Mouse (Mus musculus): ENCODE measurements around the gene Mfsd13b. TPM values are rescaled to one million over a fixed set of nuclear protein-coding genes. Genes with fewer than 3 reads are reported as not detected.

The Mfsd13b gene
- total and polyA plus RNA-seq, 3 experiments: not detected

DNA sequence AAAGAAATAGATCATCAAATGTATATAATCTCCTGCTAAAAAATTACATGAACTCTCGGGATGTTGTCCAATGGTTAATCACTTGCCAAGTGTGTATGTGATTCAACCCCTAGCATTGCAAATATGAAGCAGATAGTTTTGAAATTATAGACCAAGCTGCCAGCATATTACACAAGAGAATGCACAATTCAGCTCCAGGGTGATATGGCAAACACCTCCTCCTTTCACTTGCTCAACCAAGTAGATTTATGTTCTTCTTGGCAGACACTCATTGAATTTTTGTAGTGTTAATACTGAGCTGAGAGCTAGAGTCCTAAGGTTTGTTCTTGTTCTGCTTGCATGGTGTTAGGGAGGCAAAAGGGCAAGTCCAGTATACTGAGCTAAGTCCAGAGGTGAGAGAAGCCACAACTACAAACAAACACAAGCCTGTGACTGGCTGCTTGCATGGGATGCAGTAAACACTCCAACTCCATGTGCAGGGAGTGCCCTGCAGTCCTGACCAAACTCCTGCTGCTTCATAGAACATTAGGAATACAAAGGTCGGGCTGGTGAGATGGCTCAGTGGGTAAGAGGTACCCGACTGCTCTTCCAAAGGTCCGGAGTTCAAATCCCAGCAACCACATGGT, 21.6 kb downstream of the Mfsd13b start:
- TF ChIP-seq JUN (IDR thresholded peaks at IDR 0.05; ENCODE audit: insufficient read depth, low read depth, low read length) (no peak), ELF1 (IDR thresholded peaks at IDR 0.05; ENCODE audit: low read depth, low read length) (no peak), RAD21 (IDR thresholded peaks at IDR 0.05; ENCODE audit: low read depth, low read length) (no peak), MAZ (IDR thresholded peaks at IDR 0.05; ENCODE audit: low read depth, low read length) (no peak), USF1 (IDR thresholded peaks at IDR 0.05; ENCODE audit: low read depth, low read length) (no peak), ZMIZ1 (IDR thresholded peaks at IDR 0.05; ENCODE audit: low read depth, low read length) (no peak)
- H3K36me3 ChIP-seq (replicated peaks in 1 of 2; ENCODE audit: control insufficient read depth in 1 of 2, insufficient read depth in 1 of 2, low read length in 1 of 2): no peaks in the 10 kb centered on the region
- H3K4me1 ChIP-seq (ENCODE audit: control insufficient read depth in 1 of 2, insufficient read depth in 2 of 2): no peaks in the 10 kb centered on the region
- H3K9me3 ChIP-seq (replicated peaks; ENCODE audit: low read length): no peaks in the 10 kb centered on the region
- no peak overlapping the region for H3K4me3 ChIP-seq (replicated peaks in 1 of 3; ENCODE audit: low read depth in 2 of 3, low read length in 2 of 3, poor library complexity in 1 of 3)
- H3K27me3 ChIP-seq (replicated peaks): peaks cover 2% of the 10 kb centered on the region
- no peak overlapping the region for H3K9ac ChIP-seq (ENCODE audit: insufficient read depth, low read depth)
- DNase-seq (ENCODE audit: extremely low read depth): no peak
- H3K4me2 ChIP-seq (ENCODE audit: insufficient read depth, low read depth, poor library complexity, severe bottlenecking): no peak overlapping the region
- H3K79me2 ChIP-seq (replicated peaks; ENCODE audit: control insufficient read depth, extremely low read depth, insufficient read depth, poor library complexity, severe bottlenecking): no peaks in the 10 kb centered on the region
- dilution Hi-C loops (cut with MboI; ENCODE audit: extremely low pct_ligation_motif_present, extremely low pct_unique_long_range_greater_than_20kb, low sequenced_read_pairs) (no loop called here), in situ Hi-C loops (cut with MboI; ENCODE audit: low pct_ligation_motif_present, low pct_unique_long_range_greater_than_20kb, low sequenced_read_pairs) (no loop called here)
- H3K27ac ChIP-seq (ENCODE audit: insufficient read depth, low read depth): no peak overlapping the region

DNA sequence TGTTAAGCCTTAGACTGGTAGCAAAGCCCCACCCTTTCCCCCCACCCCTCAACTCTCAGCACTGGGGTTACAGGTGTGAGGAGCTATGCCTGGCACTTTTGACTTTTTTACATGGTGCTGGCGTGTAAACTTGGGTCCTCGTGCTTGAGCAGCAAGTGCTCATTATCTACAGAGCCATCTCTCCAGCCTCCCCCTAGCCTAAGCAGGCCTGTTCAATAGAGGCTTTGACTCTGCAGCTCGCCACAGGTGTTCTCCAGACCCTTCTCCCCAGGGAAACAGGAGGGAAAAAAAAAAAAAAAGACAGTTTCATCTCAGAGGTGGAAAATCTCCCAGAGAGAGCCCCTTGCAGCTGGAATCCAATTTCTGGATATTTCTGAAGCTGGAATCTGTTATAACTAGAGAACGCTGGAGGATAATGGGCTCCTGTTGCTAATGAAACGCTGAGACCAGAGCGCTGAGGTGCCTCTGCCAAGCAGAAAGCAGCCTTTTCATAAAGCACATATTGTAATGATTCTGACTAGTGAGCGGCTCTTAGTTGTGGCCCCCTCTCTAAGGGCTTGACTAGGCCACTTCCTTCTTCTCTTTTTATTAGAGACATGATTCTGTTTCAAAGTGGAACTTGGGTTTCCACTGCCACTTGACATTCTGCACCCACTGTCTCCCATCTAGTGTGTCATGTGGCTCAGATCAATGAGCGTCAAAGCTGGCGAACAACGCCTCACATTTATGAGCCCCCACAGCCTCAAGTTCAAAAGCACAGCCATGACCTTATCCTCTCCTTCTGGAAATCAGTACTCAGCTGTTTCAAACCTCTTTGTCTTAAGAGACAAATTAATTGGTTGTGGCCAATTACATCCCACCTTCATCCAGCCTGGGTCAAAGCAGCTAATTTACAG, 29.7 kb downstream of the Mfsd13b start:
- Histone ChIP-seq H3K79me2 (replicated peaks; ENCODE audit: control insufficient read depth, extremely low read depth, insufficient read depth, poor library complexity, severe bottlenecking) (no peaks in the 10 kb centered on the region), H3K4me3 (replicated peaks in 1 of 3; ENCODE audit: low read depth in 2 of 3, low read length in 2 of 3, poor library complexity in 1 of 3) (no peak overlapping the region), H3K27ac (ENCODE audit: insufficient read depth, low read depth) (no peak overlapping the region), H3K4me1 (ENCODE audit: control insufficient read depth in 1 of 2, insufficient read depth in 2 of 2) (peaks cover 2 to 14% of the 10 kb centered on the region in 2 experiments; a peak in 3 of 4 replicates), H3K4me2 (ENCODE audit: insufficient read depth, low read depth, poor library complexity, severe bottlenecking) (no peak overlapping the region), H3K9ac (ENCODE audit: insufficient read depth, low read depth) (no peak overlapping the region), H3K36me3 (replicated peaks in 1 of 2; ENCODE audit: control insufficient read depth in 1 of 2, insufficient read depth in 1 of 2, low read length in 1 of 2) (no peaks in the 10 kb centered on the region), H3K9me3 (replicated peaks; ENCODE audit: low read length) (no peaks in the 10 kb centered on the region), H3K27me3 (replicated peaks) (no peaks in the 10 kb centered on the region)
- no peak for DNase-seq (ENCODE audit: extremely low read depth)
- in situ Hi-C loops (cut with MboI; ENCODE audit: low pct_ligation_motif_present, low pct_unique_long_range_greater_than_20kb, low sequenced_read_pairs): no loop called here
- TF ChIP-seq UBTF (IDR thresholded peaks at IDR 0.05; ENCODE audit: low read depth, low read length) (no peak), CTCF (conservative IDR thresholded peaks at IDR 0.05 in 1 of 2, IDR thresholded peaks at IDR 0.05 in 1 of 2; ENCODE audit: low read depth in 2 of 2, low read length in 2 of 2) (no peak), RAD21 (IDR thresholded peaks at IDR 0.05; ENCODE audit: low read depth, low read length) (no peak), BHLHE40 (IDR thresholded peaks at IDR 0.05; ENCODE audit: low read depth, low read length) (no peak), E2F4 (IDR thresholded peaks at IDR 0.05; ENCODE audit: insufficient replicate concordance, low read depth, low read length) (no peak), ZKSCAN1 (IDR thresholded peaks at IDR 0.05; ENCODE audit: borderline replicate concordance, low read depth, low read length) (no peak), ELF1 (IDR thresholded peaks at IDR 0.05; ENCODE audit: low read depth, low read length) (no peak), ZMIZ1 (IDR thresholded peaks at IDR 0.05; ENCODE audit: low read depth, low read length) (no peak), CHD1 (IDR thresholded peaks at IDR 0.05; ENCODE audit: low read depth, low read length) (no peak), ZNF384 (IDR thresholded peaks at IDR 0.05; ENCODE audit: low read depth, low read length) (no peak), CHD2 (IDR thresholded peaks at IDR 0.05; ENCODE audit: low read length) (no peak), EP300 (IDR thresholded peaks at IDR 0.05; ENCODE audit: low read length) (no peak), ETS1 (conservative IDR thresholded peaks at IDR 0.05; ENCODE audit: low read depth, low read length) (no peak), MAFK (IDR thresholded peaks at IDR 0.05; ENCODE audit: insufficient replicate concordance, low read length) (no peak), SIN3A (IDR thresholded peaks at IDR 0.05; ENCODE audit: low read length) (no peak), MAX (IDR thresholded peaks at IDR 0.05; ENCODE audit: low read length) (no peak), NELFE (IDR thresholded peaks at IDR 0.05; ENCODE audit: low read depth, low read length) (no peak), MEF2A (IDR thresholded peaks at IDR 0.05; ENCODE audit: borderline replicate concordance, low read depth, low read length) (no peak), SMC3 (IDR thresholded peaks at IDR 0.05; ENCODE audit: low read depth, low read length) (no peak)
- dilution Hi-C loops (cut with MboI; ENCODE audit: extremely low pct_ligation_motif_present, extremely low pct_unique_long_range_greater_than_20kb, low sequenced_read_pairs): no loop called here

Measured in CH12.LX (cell line).